Mouse (Mus musculus) ovary, postnatal 14 days (tissue): ENCODE data around the gene Asic3.
"Not testable (repeated sequence)": the region's sequence is repeated elsewhere in the genome, so short reads cannot be mapped to it uniquely, and the experiment has no call there.

Experiments
- DNase-seq: peaks from one replicate; pipeline ENCODE4 v3.0.0; 2022; ENCODE audit warnings: low spot score

Asic3 gene

DNA sequence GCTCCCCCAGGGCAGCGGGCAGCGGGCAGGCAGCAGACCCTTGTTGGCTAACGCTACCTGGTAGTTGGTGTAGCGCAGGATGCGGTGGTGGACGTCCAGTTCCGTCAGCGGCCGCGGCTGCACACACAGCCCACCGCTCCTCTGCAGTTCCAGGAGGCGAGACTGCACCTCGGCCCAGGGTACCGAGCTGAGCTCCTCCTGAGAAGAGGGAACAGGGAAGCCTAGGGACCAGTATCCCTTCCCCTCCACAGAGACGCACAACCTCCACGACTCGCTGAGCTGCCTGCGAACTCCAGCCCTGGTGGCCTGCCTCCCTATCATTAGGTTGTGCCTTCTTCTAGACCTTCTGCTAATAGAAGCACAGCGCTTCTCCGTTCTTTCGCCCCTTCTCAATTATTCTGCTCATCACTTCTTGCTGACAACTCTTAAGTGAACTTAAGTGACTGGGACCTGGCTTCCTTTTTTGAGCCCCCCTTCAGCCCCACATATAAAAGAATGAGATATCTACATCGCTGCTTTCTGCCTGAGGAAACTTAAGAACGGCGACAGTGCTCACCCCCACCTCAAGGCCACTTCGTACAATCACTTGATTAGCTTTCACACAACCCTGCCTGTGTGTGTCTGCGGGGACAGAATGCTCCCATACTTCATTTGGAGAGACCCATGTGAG is 24.8 kb upstream of the Asic3 start:
- no peak for DNase-seq

DNA sequence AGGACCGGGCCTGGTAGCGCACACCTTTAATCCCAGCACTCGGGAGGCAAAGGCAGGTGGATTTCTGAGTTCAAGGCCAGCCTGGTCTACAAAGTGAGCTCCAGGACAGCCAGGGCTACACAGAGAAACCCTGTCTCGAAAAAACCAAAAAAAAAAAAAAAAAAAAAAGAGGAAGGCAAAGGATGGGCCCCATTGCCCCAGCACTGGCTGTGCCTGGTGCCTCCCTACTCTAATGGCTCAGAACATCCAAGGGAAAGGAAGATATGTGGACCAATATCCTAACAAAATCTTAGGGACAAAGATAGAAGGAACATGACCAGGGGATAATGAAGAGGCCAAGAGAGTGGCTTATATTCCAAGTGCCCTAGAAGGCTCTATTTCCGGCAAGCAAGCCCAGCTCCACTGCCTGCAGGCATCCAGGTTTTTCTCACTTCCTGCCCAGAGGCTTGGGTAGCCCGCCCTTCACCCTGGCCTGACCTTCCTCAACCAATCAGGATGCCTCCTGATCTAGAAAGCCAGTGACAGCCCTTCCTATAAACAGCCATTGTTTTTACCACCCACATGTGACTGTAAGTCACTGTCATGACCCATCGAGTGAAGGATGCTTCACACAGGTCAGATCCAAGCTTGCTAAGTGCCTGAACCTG is 24.1 kb upstream of the Asic3 start:
- no peak for DNase-seq

DNA sequence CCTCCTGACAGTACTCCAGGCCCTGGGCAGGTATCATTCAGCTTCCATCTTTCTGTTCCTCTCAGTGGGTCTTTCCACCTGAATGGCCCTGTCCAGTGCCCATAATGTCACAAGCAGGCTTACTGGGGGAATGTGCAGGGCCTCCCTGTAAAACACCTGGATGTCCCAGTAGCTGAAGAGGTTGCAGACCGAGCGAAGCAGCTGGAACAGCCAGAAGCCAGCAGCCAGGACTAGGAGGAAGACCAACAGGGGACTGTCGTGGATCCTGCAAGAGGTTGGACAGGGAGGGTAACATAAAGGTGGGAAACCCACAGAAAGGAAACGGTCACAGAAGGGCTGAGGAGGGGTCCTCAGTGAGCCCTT is 23.6 kb upstream of the Asic3 start:
- no peak for DNase-seq

DNA sequence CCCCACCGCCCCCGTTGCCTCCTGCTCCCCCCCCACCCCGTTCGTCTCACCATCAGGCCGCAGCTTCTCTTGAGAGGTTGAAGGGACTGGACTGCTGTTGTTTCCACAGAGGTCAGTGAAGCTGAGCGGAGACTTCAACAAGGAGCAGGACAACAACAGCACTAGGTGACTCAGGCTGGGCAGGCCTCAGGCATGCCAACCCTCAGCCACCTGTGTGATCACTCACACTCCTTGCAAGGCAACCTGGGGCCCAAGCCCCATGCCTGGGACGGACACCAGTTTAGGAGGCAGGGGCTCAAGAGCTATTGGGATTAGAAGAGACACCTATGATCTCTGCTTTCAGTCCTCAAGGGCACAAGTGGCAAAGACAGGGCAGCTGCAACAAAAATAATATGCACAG is 21.3 kb upstream of the Asic3 start, which contains the start of gene Atg9b:
Gene Atg9b, minus strand, starts transcription at position 280 of the 400 bp plus-strand sequence.
- no peak for DNase-seq

DNA sequence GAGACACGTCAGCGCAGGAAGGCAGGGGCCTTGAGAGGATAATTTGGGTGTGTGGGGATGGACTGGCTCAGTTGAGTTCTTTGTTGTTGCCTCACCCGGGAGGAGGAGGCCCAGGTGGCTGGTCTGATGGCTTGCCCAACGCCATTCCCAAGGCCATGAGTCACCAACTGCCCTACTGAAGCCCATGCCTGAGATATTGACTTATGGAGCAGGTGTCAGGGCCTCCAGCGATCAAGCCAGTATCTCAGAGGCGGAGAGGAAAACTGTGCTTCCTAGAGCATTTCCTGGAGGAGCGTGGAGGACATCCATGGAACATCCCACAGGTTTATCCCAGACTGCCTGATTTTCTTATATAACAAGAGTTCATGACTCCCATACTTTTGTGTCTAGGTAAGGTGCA is 20.5 kb upstream of the Asic3 start:
- no peak for DNase-seq

DNA sequence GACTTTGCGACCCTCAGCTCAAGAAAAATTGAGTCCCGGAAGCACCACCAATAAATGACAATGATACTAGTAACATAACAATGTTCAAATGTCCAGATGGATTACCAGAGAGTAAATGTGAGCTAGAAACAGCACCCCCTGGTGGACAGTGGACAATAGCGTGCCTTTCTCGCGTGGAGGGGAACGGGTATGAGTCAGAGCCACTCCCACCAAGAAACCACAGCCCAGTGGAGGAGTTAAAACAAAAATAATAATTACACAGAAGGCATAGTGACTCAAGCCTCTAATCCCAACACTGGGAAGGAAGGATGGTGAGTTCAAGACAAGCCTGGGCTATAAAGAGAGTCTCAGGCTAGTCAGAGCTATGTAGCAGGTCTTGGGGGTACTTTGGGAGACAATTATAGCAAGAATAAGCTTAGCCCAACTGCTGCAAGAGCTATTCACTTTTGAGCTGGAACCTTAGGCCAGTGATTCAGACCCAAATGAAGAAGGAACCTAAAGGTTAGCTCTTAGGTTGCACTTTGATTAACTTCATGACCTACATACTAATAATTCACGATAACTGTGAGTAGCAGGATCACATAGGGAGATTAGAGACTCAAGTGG is 19.7 kb upstream of the Asic3 start, which contains the start of gene Abcb8:
Gene Abcb8, plus strand, starts transcription at position 272 of the 606 bp plus-strand sequence.
- peak; percentile 75 for DNase-seq

DNA sequence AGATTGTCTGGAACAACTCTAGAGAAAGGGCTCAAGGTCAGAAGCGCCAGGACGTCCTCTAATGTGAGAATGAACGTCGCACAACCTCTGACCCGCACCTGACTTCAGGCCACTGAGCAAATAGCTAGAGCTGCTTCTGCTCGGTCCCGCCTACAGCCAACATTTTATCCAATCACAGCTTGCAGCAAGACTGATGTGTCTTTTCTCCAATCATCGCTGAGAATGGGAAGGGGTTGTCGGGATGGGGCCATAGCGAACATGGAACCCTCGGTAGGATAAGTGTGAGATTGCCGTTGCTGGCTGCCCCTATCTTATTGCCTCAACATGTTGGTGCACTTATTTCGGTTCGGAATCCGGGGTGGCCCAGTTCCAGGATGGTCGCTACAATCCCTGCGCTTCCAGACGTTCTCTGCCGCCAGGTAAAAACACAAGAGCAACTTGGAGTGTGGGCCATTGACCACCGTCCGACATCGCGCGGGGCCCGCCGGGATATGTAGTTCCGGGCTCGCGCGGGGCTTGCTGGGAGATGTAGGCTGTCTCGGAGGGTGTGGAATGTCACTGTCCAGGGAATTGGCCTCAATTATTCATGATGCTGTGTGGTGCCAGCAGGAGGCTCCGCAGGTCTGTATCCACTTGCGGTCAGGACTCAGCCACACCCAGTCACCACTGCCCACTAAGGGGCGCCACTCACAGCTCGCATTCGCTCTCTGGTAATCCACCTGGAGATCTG is 18.9 kb upstream of the Asic3 start:
- DNase-seq: peak; percentile 92

DNA sequence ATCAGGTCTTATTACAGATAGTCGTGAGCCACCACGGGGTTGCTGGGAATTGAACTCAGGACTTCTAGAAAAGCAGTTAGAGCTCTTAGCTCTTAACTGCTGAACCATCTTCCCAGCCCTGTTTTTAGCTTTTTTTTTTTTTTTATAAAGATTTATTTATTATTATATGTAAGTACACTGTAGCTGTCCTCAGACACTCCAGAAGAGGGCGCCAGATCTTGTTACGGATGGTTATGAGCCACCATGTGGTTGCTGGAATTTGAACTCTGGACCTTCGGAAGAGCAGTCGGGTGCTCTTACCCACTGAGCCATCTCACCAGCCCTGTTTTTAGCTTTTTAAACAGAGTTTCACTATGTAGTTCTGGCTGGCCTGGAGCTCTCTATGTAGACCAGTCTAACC is 16.9 kb upstream of the Asic3 start:
- not testable (repeated sequence) for DNase-seq

DNA sequence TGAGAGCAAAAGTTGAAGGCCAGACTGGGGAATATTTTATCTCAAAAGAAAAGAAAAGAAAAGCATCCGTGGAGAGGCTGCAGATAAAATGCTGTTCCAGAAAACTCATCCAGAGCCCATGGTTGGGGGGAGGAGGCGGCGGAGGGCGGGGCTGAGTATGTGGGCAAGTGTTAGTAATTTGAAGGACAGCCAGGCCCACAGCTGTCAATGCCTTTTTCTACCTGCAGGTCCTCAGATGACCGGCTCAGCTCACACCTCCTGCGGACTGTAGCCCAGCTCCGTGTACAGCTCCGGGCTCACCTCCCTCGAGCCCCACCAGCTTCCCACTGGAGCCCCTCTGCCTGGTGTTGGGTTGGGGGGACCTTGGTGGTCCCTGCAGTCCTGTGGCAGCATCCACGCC is 13.5 kb upstream of the Asic3 start:
- no peak for DNase-seq

DNA sequence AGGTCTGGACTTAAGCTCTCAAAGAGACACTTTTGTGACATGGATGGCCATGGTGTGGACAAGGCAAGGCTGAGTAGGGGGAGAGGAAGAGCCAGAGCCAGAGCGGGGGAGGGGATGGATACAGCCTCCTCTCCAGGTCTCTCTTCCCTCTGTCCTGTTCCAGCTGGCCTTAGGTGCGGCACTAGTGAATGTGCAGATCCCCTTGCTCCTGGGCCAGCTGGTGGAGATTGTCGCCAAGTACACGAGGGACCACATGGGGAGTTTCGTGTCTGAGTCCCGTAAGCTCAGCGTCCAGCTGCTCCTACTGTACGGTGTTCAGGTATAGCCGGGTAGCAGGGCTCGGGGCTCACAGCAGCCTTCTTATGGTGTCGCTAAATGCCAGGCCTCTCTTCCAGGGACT is 12.8 kb upstream of the Asic3 start:
- no peak for DNase-seq

DNA sequence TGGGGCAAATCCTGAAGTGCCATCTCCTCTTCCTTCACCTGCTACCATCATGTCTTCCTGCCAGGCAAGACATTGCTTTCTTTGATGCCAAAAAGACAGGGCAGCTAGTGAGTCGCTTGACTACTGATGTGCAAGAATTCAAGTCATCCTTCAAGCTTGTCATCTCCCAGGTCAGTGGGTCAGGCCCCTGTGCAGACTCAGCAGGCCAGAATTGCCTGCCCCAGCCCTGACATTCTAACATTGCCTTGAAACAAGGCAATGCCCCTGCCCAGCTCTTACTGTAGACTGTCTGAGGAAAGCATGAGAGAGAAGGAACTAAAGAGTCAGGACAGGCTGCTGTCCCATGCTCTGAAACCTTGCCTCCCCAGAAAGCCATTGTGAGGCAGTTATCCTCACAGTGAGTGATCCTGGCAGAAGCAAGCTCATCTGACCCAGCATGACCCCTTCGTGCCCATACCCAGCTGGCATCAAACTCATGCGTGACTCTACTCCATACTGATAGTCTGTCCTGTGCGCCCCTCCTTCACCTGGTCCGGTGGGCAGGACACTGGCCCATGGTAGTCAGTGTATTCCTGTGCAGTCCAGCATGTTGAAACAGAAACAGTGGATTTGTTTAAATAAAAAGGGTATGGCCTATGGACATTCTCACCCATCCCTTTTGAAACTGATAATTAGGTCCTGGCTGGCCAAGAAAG is 12.1 kb upstream of the Asic3 start:
- DNase-seq: no peak

DNA sequence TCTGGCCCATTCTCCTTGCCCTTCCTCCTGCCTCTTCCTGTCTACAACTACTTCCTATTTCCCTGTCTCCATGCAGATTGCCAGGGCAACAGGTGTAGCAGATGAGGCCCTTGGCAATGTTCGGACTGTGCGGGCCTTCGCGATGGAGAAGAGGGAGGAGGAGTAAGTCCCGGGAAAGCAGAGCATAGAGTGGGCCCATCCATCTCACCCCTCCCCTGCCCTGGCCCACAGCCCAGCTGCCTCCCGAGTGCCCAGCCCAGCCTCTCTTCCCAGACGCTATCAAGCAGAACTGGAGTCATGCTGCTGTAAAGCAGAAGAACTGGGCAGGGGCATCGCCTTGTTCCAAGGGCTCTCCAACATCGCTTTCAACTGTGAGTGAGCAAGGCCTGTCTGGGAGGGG is 11.2 kb upstream of the Asic3 start:
- no peak for DNase-seq

DNA sequence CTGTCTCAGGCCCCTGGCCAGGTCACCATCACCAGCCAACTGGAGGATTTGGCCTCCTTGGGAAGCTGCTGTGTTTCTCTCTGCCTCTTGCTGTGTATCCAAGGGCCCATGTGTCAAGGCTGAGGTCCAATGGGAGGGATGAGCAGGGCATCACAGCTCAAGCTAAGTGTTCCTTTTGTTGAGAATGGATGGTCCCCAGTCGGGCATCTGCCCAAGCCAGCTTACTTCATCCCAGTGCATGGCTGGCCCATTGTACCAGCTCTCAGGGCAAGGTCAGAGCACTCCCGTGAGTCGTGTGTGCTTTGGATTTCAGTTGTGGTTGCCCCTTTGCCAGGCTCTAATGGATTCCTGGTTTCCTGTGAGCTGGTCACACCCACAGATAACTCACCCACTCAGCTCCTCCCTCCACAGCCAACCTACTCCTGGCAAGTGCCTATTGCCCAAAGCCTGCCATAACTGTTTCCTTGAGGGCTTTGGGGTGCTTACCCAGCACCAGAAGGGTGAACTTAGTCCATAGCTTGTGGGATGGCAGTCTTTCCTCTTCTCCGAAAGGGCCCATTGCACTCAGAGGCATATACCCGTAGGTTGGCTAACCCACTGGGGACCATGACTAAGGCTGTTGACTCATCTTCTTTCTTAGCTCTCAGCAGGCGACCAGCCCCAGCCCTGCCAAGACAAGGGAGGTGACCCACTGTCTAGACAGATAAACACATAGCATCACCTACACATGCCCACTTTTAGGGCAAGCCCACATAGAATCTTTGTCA is 8.4 kb upstream of the Asic3 start:
- DNase-seq: no peak

DNA sequence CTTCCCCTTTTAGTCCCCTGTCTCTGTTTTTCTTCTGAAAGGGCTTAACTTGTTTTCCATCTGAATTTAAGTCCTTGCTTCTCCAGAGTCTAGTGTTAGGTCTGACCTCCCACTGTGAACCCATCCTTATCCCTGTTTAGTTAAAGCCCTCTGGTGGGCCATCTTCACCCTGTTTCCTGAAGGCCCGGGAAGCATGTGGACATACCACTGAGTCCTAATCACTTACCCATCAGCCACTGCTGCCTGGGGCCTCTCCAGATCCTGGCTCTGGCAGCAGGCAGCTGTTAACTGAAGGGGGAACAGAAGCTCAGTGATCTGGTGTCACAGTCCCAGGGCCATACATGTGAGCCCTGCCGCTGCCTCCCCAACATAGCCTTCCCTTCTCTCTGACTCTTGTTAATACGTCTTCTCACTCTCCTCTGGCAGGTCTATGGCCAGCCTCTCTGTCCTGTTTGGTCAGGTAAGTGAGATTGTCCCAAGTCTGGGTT is 7.8 kb upstream of the Asic3 start:
- DNase-seq: no peak

DNA sequence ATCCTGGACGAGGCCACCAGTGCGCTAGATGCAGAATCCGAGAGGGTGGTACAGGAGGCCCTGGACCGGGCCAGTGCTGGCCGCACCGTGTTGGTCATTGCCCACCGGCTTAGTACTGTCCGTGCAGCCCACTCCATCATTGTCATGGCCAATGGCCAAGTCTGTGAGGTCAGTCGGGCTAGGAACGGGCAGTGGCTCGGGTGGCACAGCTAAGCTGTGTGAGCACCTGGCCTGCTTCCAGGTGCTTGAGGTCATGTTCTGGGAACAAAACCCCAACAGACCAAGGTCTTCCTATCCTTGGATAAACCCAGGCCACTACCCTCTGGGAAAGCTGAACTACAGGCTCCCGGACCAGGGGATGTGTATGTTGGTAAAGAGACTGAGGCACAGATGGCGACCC is 4.5 kb upstream of the Asic3 start:
- no peak for DNase-seq

DNA sequence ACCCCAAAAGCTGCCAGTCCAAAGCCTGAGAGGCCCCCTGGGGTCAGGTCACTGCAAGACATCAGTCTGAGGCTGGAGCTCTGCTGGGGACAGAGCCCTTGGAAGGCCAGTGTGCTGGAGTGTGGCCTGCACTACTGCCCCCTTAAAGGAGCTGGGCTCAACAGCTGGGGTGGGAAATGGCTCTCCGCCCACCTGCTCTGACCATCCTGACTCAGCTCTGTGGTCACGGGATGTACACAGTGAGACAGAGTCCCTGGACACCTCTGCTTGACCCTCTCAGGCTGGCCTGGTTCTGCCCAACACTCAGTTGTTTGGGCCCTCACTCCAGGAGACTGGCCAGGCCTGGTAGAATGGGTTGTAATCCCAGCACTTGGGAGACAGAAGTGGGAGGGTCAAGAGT is 3.7 kb upstream of the Asic3 start:
- no peak for DNase-seq

DNA sequence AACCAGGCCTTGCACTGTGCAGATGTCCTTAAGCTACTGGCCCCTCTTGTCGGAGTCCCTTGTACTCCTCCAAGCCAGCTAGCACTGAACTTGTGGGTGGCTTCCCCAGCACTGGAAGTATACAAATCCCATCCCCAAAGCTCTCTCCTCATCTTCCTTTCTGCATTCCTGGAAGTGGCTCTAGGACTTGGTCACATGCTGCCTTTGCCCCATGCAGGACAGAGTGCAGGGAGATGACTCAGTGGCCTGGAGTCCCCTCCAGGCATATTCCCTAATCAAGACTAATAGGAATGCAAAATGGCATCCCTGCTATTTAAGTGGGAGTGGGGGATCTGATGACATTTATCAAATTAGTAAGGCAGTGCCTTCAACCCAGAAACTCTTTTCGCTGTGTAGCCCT is 1.1 kb upstream of the Asic3 start:
- DNase-seq: no peak

DNA sequence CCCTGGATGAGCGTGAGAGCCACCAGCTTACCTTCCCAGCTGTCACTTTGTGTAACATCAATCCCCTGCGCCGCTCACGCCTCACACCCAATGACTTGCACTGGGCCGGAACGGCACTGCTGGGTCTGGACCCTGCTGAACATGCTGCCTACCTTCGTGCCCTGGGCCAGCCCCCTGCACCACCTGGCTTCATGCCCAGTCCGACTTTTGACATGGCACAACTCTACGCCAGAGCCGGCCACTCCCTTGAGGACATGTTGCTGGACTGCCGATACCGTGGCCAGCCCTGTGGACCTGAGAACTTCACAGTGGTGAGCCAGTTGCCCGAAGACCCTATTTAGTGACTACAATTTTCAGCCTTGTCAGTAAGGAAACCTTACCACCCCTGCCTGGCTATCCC is 746 bp downstream of the Asic3 start:
- no peak for DNase-seq

DNA sequence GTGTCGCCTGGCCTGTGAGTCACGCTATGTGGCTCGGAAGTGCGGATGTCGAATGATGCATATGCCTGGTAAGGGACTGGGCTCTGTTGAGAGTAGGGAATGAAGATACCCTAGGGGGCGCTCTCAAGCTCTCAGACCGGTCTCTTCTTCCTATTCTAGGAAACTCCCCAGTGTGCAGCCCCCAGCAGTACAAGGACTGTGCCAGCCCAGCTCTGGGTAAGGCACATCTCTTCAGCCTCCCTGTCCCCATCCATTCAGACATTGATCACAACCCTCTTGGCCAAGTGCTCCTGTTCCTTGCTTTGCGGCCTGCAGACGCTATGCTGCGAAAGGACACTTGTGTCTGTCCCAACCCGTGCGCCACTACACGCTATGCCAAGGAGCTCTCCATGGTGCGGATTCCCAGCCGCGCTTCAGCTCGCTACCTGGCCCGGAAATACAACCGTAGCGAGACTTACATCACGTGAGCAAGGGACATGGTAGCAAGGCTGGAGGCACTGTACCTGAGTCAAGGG is 3.1 kb downstream of the Asic3 start:
- peak; percentile 53 for DNase-seq

DNA sequence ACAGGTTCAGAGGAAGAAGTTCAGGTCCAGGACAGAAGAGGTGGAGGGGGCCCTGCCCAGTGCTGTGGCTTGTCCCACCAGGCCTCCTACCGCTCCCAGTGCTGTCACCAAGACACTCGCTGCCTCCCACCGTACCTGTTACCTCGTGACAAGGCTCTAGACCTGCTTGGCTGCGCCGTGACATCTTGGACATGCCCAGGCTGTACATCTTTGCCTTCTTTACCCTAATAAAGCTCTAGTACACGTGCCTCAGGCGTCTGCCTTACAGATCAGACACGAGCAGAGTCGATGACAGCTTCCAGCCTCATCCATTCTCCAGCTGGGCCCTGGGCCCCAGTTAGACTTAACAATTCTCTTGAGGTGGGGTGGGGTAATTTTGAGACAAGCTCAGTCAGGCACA is 4.4 kb downstream of the Asic3 start:
- DNase-seq: no peak

DNA sequence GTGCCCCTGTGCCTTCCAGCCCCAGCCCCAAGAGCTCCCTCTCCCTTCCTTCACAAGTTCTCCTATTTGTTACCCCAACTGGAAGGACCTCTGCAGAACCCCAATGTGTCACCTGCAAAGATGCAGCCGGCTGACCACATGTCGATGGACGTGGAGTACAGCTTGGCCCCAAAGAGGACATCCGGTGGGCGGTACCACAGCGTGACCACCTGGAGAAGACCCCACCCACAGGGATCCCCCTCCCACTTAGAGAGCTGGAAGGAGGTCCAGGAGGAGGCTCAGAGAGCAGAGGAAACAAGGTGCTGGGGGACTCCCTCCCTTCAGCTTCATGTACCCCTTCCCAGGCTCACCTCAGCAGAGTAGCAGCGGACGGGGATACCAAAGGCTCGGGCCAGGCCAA is 7.2 kb downstream of the Asic3 start:
- no peak for DNase-seq
